Mouse (Mus musculus) frontal cortex, adult (tissue): ENCODE results near the gene Hif1an.

Source experiments
- ATAC-seq: cut with Nextera tagmentation; 2 replicates; pipeline ENCODE4 v1.9.2; 2017; ENCODE audit warnings: mild to moderate bottlenecking, moderate library complexity, mixed read lengths; ENCODE audit not compliant: low TSS enrichment

The Hif1an gene

DNA sequence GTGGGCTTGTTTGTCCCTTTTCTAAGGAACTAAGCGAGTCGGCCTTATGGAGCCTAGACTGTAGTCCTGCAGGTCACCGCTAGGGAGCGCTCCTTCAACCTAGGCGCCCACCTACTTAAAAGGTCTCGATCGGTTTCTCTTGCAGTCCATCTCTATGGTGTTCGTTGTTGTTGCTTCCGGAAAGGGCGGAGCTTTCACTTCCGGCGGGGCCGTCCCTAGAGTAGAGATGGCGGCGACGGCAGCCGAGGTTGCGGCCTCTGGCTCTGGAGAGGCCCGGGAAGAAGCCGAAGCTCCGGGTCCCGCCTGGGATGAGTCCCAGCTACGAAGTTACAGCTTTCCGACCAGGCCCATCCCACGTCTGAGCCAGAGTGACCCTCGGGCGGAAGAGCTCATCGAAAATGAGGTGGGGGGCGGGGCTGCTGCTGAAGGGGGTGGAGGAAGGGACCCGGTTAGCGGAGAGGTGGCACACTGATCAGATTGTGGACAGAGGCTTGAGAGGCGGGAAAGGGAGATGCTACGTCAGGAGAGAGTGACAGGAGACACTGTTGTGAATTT is at the start of gene Hif1an:
Gene Hif1an, plus strand, starts transcription at position 199 of the 555 bp plus-strand sequence.
- ATAC-seq, result peak; percentile 100

DNA sequence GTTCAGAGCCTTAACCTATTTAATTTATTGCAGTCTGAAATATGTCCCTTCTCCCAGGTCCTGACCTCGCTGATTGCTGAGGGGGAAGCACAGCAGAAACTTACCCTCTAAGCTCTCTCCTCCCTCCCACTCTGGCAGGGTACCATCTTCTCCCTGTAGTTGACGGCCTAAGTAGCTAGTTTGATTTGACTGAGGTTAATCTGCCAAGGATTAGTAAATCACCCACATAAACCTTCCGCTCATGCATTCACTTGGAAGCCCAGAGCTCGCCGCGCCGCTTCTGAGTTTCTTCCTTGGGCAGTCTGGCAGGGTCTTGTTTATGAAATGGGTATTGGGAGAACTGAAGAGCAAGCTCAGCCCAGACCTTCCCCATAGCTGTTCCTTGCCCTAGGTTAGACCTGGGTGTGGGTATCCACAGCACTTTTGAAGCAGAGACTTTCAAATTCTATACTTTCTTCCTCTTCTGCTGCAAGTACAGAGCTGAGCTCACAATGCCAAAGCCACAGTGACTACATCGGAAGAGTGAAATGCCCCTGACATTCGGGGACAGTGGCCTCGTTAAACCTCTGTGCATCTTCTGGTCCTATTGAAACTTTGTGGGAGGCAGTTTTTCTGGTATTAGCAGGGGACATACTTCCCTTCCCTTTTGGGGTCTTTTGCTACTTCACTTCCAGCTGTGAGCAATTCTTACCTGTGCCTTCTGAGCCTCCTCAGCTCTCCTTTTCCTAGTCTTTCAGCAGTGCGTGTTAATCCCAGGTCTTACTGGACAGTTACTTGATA is 49.4 kb upstream of the Hif1an start:
- no peak for ATAC-seq

DNA sequence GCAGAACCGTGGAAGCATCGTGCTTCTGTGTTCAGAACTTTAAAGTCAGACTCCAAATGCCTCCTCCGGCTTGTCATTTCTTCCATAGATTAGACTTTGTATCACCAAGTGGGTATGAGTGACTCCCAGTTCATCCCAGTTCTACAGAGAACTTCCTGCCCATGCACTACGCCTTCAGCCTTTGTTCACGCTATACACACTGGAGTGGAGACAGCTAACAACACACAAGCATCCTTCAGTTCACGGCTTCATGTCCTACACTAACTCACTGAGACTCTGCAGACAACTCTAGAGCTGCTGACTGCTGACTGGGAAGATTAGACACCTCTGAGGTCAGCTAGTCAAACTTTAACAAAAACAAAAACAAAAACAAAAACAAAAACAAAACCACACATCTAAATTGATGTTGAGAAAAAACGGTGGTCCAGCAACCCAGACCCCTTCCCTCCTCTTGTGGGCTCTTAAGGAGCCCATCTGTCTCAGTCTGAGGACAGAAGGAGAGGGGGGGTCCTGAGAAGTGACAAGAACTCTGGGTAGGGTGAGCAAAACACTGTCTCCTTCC is 48.6 kb upstream of the Hif1an start:
- no peak for ATAC-seq

DNA sequence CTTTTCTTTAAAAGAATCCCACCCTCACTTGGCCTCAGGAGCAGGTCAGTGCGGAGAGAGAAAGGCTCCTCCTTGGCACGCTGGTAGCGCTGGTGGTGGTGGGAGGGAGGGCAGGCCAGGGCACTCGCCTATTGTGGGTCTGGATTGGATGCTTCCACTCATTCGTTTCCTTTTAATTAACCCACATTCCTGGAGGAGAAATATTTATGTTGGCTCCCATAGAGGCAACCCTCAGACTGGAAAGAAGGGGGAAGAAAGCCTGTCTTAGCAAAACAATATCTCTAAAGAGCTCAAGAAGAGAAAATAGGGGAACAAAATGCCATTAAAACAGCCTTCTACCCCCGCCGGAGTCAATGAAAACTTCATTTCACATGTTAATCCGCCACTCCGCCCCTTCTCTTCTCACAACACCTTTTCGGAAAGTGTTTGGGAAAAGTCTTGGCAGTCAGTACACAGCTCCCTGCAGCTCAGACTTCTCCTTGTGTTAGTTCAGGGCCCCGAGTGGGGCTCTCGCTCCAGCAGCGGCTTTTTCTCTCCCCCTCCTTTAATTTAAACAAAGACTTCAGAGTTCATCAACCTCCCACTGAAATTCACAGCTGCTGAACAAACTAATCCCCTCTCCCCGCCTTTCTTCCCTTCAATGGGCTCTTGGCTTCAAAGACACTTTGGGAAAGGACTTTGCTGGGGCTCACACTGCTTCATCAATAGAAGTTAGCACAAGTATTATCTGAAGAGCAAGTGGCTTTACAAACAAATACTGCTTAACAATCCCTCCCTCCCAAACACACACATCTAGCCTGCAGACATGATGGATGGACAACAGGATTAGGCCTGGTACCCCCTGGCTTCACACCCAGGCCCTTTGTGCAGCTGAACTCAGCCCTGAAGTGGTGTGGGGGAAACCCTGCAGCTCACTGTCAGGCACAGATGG is 47.9 kb upstream of the Hif1an start:
- no peak for ATAC-seq

DNA sequence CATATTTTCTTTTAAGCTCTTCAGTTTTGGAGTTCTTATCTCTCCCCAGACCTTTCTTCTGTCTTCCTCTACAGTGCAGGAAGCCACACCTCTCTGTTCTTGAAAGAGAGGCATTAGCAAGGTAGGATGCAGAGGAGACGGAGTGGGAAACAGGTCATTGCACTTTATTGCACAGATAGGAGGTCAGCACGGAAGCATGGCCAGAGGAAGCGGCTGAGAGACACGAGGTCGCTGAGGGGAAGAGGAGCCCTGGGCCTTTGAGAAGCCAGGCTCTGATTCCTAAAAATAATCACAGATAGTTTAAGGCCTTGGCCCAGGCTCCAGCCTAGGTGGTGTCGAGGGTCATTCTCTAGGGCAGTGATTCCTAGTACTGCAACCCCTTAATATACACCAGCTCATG is 46.9 kb upstream of the Hif1an start:
- ATAC-seq, result no peak

DNA sequence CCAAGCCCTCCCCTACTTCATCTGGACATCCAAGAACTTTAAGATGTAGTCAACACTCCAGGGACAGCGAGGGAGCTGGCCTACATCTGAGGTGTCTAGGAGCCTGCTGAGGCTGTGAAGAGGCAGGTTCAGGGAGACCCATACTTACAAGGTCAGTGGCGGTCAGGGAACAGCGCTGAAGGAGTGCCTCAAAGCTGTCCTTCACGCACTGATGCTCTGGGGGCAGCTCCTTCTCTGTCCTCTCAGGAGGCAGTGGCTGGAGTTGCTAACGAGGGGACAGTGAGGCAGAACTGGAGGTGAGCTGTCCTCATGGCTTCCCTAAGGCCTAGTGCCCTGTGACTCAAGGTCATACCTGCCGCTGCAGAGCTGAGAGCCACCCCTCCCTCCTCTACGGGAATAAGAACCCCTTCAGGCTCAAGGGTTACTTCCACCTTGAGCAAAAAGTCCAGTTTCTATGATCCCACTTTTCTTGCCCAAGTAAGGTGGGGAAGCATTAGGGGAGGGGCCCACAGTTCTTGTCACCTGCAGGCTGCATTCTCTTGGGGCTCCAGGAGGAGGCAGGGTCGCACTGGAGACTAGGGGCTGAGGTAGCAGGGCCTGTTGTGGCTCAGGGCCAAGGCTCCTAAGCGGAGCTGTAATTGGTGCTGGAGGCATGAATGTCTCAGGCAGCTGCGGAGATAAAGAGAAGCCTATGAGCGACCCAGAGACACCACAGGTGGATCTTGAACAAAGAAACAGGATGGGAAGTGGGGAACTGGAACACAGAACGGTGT is 44.5 kb upstream of the Hif1an start:
- no peak for ATAC-seq

DNA sequence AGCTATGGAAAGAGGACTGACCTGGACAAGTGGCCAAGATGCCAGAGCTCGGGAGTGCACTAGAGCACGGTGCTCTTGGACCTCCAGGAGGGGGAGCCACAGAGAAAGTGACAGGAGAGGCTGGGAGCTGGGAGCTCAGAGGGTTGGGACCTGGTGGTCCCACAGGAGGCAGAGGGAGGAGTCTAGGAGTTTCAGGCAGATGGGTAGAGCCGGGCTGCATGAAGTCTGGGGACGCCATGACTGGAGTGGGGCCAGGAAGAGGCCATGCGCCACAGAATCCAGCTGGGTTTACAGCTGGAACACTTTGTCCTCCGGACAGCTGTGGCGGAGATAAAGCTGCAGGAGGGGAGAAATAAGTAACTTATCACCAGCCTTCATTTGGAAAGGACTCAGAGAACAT is 43.5 kb upstream of the Hif1an start:
- no peak for ATAC-seq

DNA sequence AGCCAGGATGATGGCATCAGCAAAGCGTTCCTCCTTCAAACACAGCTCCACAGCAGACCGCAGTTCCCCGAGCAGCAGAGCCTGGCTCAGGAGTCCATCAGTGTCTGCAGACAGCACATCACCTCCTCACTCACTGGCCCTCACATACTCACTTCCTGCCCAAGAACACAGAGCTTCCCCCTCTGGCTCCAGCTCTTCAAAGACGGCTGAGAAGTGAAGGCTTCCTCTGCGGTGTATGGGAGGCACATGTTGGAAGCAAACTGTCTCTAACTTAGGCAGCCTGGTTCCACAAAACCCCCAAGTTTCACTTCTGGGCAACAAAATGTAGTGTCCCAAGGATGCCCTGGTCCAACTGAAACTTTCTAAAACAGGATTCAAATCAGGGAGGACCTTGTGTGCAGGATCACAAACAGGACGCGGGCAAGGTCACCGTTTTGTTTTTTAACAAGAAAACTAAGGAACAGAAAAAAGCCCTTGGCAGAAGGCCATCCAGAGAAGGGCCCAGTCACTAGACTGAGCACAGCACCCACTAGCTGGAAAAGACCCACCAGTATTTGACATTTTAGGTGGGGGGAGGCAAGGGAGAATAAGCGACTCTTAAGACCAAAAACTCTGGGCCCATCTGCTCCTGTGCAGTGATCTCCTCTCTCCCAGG is 37.0 kb upstream of the Hif1an start:
- ATAC-seq, result no peak

DNA sequence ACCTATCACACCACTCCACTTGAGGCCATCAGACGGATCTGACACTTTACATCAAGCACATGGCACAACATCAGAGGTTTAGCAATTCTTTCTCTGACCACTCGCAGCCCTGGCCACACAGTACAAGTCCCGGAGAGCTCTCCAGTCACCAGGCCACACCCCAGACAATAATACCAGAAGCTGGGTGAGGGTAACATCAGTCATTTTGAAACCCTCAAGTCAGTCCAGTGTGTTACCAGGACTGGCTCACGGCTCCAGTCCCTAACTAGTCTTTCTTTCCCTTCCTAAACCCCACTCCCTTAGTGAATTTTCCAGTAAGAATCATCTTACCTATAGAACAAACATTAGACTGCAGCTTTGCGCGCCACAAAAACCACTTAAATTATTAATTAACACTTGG is 32.6 kb upstream of the Hif1an start:
- ATAC-seq, result no peak

DNA sequence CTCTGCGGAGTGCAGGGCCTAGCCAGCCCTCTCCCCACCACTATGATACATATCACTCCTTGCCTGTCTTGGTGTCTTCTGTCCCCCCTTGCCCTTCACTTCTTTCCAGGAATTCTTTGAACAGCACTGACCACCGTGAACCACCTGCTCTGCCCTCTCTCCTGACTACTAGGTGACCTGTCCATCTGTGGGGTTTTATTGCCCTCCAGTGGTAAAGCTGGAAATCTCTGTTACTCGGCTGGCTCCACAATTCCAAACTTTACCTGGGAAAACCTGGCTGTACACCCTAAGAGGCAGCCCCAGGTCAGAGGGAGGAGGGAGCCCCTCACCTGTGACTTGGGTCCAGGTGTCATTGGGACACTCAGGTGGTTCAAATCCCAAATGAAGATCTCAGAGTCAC is 27.3 kb upstream of the Hif1an start:
- ATAC-seq, result no peak

DNA sequence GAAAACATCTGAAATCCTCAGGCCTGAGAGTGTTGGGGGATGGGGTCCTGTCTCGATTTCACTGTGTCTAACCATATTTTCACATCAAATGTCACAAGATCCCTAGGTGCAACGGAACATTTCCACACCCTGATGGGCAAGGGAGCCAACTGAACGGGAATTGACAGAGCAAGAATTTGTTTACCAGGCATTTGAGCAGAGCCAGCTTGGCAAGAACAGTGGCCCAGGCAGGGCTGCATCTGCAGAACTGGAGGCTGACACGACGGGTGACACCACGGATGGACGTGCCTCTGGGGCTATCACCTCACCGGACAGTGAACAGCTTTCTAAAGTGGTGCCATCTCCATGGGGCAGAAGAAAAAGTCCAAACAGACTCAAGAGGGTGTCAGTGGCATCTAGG is 25.2 kb upstream of the Hif1an start:
- ATAC-seq, result no peak

DNA sequence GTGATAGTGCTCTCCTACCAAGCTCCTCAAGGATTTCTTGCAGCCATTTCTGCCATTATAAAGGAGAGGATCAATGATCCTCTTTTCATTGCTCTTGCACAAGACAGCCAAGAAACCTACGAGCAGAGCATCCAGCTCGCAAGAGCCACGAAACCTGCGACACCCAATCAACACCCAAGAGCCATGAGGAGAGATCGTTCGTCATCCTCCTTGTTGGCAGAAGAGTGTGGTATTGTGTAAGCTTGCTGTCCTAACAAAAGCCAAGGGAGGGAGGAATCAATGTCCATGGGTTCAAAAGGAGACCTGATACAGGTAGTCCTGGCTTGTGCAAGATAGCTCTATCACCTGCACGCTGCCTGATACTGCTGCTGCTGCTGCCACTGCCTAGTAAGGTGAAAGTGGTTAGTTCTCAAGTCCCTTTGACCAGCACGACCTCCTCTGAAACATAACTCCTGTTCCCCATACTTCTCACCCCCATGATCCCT is 19.9 kb upstream of the Hif1an start:
- ATAC-seq, result no peak

DNA sequence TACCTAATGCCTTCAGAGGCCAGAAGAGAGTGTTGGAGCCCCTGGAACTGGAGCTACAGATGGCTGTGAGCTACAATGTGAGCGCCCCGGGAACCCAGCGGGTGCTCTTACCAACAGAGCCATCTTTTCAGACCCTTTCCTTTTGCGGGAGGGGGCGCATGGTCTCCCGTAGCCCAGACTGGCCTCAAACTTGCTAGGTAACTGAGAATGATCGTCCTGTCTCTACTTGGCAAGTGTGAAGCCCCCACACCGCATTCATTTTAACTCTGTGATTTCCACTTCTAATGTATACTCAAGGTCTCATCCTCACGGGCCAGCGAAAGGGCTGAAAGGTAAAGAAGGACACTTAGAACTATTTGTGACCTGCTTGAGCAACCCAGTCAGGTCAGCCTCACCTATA is 18.3 kb upstream of the Hif1an start:
- no peak for ATAC-seq

DNA sequence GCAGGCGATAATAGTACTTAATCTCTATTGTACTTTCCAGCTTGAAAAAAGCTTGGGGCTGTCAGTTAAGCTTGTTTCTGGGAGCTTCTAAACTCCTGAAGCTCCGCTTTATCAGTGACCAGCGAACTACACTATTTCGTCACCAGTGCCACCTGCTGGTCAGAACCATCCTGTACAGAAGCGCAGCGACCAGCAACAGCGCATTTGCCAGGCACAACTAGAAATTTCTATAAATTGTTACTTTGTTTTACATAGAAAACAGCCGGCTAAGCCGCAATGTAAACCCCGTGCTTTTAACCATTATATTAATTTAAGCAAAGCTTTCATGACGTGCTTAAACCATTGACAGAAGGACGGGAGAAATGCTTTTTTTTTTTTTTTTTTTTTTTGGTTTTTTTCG is 17.9 kb upstream of the Hif1an start:
- peak; percentile 81 for ATAC-seq

DNA sequence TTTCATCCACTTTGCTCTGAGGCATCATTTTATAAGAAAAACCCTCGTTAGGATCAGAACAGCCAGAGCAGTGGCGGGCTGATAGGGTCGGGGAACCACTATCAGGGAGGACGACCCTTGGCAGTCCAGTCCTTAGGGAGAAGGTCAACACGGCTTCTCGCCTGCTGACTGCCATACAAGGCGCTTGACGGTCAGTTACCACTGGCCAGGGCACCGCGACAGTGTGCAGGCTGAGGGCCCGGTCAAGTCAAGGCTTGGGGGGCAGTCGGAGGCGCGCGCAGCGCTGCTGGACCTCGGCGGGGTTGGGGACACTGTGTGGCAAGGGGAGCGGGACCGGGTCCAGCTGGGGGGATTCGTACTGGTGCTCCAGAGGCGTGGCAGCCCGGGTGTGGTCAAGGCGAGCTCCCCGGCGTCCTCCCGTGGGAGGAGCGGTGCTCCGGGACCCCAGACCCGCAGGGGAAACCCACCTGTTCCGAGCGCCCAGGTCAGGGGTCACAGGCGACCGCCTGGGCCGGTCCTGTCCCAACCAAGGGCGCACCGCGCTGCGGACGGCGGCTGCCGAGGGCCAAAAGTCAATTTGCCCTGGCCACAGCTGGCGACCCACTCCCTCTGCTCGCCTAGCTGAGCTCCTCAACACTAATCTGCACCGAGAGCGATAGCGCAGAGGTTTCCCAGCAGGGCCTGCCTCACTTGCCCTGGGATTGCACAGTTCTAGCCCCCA is 17.2 kb upstream of the Hif1an start, which contains the start of gene Sec31b:
Gene Sec31b, minus strand, starts transcription at position 544 of the 721 bp plus-strand sequence.
- no peak for ATAC-seq

DNA sequence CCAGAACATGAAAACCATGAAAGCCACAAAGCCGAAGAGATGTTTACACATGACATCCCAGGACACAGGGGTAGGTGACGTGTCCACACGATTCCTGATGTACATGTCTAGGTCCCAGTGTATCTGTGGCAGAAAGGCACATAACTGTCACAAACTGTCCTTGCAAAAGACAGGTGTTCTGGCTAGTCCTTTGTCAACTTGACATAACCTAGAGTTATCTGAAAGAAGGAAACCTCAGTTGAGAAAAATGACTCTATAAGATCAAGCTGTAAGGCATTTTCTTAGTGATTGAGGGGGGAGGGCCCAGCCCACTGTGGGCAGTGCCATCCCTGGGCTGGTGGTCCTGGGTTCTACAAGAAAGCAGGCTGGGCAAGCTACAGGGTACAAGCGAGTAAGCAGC is 9.9 kb upstream of the Hif1an start, which contains the start of gene Gm20538:
Gene Gm20538, minus strand, starts transcription at position 101 of the 400 bp plus-strand sequence.
- ATAC-seq, result no peak

DNA sequence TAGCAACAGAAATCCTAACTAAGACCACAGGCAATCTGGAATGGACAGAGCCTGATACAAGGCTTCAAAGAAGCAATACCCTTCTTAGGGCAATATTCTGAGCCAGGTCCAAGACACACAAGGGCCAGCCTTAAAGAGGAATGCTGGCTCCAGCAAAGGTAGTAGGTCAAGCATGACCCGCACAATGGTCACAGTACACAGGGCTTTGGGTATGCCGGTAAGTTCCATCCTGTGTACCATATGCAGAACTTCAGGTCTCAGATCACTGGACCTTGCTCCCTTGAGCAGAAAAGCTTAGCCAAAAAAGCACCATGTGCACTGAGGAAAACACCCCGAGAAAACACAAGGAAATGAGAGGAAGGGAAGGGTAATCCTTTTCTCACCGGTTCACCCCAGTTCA is 9.4 kb upstream of the Hif1an start:
- no peak for ATAC-seq

DNA sequence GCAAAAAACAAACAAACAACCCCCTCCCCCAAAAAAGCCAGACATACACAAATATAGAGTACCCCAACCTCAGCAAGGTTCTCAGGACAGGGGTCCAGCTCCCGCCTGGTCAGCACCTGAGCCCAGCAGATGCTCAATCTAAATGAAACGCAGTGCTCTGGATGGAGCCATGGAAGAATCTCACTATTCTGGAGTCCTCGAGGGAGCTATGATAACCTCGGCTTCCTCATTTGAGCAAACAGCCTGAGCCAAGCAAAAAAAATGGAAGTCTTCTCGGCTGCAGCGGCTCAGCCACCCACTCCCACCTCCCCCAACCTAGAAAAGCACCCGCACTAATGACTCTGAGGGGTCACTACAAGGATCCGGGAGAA is 8.2 kb upstream of the Hif1an start:
- peak; percentile 32; the same call in 1 of the 2 replicates for ATAC-seq

DNA sequence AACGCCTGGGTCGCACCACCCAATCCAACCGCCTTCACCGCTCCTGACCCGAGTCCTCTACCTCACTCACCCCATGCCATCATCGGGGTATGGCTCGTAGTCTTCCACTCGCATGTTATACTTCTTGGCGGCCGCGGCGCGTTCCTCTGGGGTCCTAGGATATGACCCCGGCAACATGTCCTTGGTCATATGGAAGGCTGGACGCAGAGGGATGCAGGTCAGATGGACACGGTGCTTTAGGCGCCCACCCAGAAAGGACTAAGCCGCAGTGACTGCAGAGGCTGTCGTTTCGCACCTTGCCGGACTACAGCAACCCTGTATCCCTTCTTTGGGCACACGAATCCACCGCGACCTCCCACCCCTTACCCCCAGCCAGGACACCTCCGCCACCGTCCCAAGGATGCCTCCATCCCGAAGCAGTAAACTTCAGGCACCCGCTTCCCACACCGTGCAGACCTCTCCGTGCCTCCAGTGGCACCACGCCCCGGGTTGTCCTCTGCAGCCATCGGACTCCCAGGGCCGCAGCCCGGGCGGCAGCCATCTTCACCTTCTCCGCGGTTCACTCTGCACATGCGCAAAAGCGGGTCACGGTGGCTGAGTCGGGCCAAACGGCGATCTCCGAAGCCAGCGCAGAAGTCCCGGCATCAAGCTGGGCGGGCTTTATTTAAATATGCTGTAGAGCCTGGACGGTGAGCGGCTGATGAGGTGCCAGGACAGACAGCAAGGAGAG is 7.6 kb upstream of the Hif1an start, which contains the start of gene Ndufb8:
Gene Ndufb8, minus strand, starts transcription at position 580 of the 730 bp plus-strand sequence.
- peak; percentile 96 for ATAC-seq
